Mouse (Mus musculus) lung, embryonic 14.5 days (tissue): Measurements from ENCODE around the gene Krtap28-13. TPM values are rescaled to one million over a fixed set of nuclear protein-coding genes. Genes with fewer than 3 reads are reported as not detected.

Experiments used
- ATAC-seq: fragments of 200-750 bp; cut with Nextera tagmentation; 2 replicates; pipeline ENCODE4 v1.8.0; 2017; ENCODE audit warnings: mild to moderate bottlenecking, moderate TSS enrichment, moderate library complexity; ENCODE audit not compliant: insufficient read depth
- DNase-seq: peaks from one replicate; pipeline ENCODE4 v3.0.0-alpha.2; 2015
- H3K27ac ChIP-seq: fragments of 300-500 bp; sonication (generic); 2 replicates; pipeline ENCODE4 v1.5.1; 2014; ENCODE audit warnings: low read depth, mild to moderate bottlenecking, moderate library complexity
- H3K27me3 ChIP-seq: fragments of 300-500 bp; sonication (generic); 2 replicates; pipeline ENCODE4 v1.6.1; 2014; ENCODE audit warnings: low read length, control low read depth; ENCODE audit not compliant: insufficient read depth
- H3K36me3 ChIP-seq: fragments of 300-500 bp; sonication (generic); 2 replicates; pipeline ENCODE4 v1.6.1; 2014; ENCODE audit warnings: control low read depth; ENCODE audit not compliant: insufficient read depth
- H3K4me1 ChIP-seq: fragments of 300-500 bp; sonication (generic); 2 replicates; pipeline ENCODE4 v1.6.1; 2014; ENCODE audit warnings: antibody characterized with exemption, control low read depth; ENCODE audit not compliant: insufficient read depth
- H3K4me2 ChIP-seq: fragments of 300-500 bp; sonication (generic); 2 replicates; pipeline ENCODE4 v1.6.1; 2014; ENCODE audit warnings: mild to moderate bottlenecking
- H3K4me3 ChIP-seq: fragments of 300-500 bp; sonication (generic); 2 replicates; pipeline ENCODE4 v1.5.1; 2014; ENCODE audit warnings: low read depth, low read length
- H3K9ac ChIP-seq: fragments of 300-500 bp; sonication (generic); 2 replicates; pipeline ENCODE4 v1.6.1; 2014
- H3K9me3 ChIP-seq: fragments of 300-500 bp; sonication (generic); 2 replicates; pipeline ENCODE4 v1.6.1; 2016; ENCODE audit warnings: low read depth, low read length, control low read depth
- CTCF ChIP-seq: IDR thresholded peaks from 2 replicates; pipeline ENCODE4 v1.5.1; 2016; ENCODE audit warnings: antibody characterized with exemption, low read depth
- WGBS: fragments of 180-500 bp; shearing (Covaris S2); extraction: QIAGEN DNeasy Blood & Tissue Kit; methylation state at CpG from one replicate; pipeline ENCODE4 v1.1.7; 2014; 5-methylcytosine and 5-hydroxymethylcytosine counted together
- polyA plus RNA-seq: library from polyadenylated mRNA; unstranded; fragments of >200 nt; fragmentation: Nextera tagmentation; extraction: Ambion mirVana; gene quantifications from 2 replicates; pipeline ENCODE4 v1.2.1, GENCODE M21; 2014

Krtap28-13 gene
- polyA plus RNA-seq, 1 experiment from 2014 or later = not detected

DNA sequence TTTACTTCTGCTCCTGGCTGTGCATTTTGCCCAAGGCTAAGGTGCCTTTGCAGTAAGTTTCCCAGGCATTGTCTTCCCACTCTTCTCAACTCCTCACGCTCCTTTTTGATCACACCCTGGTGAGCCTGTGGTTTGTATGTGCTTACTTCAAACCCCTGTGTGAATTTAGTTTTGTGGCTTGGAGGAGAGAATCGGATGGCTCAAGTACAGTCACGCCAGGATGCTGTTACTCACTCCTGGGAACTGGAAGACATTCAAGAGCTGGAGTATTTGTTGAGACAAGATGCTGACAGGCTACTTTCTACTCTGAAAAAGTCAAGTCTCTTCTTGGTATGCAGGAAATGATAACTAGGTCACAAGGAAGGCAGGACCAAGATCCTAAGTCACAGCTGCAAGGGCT, 30.5 kb downstream of the Krtap28-13 start:
- Histone ChIP-seq H3K9ac (no peak overlapping the region), H3K27ac (no peak overlapping the region), H3K4me2 (no peak overlapping the region), H3K9me3 (no peaks in the 10 kb centered on the region), H3K4me3 (no peak overlapping the region), H3K27me3 (no peaks in the 10 kb centered on the region), H3K4me1 (no peaks in the 10 kb centered on the region), H3K36me3 (no peaks in the 10 kb centered on the region)
- WGBS = 50% methylated on average over 3 of the region's 3 CpGs
- TF ChIP-seq CTCF = no peak
- ATAC-seq = no peak
- no peak for DNase-seq

DNA sequence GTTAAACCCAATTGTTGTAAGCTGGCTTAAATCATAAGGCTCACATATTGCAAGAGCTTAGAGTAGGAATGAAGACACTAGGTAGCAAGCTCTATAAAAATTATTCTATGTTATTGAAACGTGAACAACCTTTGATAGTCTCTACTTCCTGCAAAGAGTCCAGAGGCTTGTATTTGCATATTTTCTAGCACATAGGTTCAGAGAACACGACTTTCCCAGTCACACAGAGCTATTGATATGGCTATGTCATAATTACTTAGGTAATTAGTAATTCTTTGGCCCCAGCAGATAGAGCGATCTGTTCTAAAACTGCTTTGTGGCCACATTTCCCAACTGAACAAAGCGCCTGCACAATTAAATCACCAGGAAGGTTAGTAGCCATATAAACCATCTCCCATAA, 36.2 kb downstream of the Krtap28-13 start:
- TF ChIP-seq CTCF = no peak
- Histone ChIP-seq H3K27ac (no peak overlapping the region), H3K4me3 (no peak overlapping the region), H3K9ac (no peak overlapping the region), H3K4me1 (no peaks in the 10 kb centered on the region), H3K9me3 (no peaks in the 10 kb centered on the region), H3K27me3 (no peaks in the 10 kb centered on the region), H3K4me2 (no peak overlapping the region), H3K36me3 (no peaks in the 10 kb centered on the region)
- no peak for DNase-seq
- WGBS = 82% methylated on average over 4 of the region's 4 CpGs
- no peak for ATAC-seq

DNA sequence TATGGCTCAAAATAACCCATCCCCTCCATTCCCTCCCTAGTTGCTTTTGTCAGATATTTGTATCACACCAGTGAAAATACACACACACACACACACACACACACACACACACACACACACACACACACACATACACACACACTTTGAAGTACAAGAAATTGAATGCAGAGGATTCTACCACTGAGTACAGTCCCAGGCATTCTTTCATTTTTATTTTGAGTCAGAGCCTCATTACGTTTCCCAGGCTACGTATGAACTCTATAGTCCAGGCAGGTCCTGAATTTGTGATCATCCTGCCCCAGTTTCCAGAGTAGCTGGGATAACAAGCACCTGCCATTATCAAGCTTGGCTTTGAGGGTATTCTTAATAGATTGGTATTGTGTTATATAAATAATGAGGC, 38.4 kb downstream of the Krtap28-13 start:
- Histone ChIP-seq H3K4me1 (no peaks in the 10 kb centered on the region), H3K9ac (no peak overlapping the region), H3K4me3 (no peak overlapping the region), H3K27me3 (no peaks in the 10 kb centered on the region), H3K36me3 (no peaks in the 10 kb centered on the region), H3K4me2 (no peak overlapping the region), H3K9me3 (no peaks in the 10 kb centered on the region), H3K27ac (no peak overlapping the region)
- no peak for ATAC-seq
- TF ChIP-seq CTCF = no peak
- 80% methylated on average over 2 of the region's 2 CpGs for WGBS
- DNase-seq = no peak

DNA sequence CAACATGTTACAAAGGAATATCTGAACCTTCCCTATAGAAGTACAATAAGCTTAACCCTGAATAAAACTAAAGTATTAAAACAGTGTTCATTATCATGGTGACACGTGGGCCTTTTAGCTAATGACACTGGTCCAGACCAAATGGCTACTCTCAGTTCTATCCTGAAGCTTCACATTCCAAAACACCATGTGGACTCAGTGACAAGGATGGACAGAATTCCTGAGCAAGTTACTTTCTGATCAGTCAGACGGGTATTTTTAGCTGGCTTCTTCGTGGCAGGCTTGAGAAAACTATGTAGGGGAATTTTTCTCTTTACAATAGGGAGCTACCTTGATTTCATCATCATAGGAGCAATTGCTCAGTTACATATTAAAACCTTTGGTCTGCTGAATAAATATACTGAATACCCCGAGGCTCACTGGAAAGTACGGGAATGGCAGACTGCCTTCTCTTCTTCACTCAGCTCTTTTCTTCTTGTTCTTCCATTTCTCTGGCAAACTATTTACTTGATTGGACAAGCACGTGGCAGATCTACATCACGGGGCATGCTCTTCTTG, 38.9 kb downstream of the Krtap28-13 start:
- 63% methylated on average over 7 of the region's 7 CpGs for WGBS
- H3K9ac ChIP-seq = no peak overlapping the region
- no peaks in the 10 kb centered on the region for H3K27me3 ChIP-seq
- peak overlapping the region; percentile 36; the same call in 1 of the 2 replicates for H3K27ac ChIP-seq
- H3K4me2 ChIP-seq = no peak overlapping the region
- ATAC-seq (no peak), DNase-seq (peak; percentile 13)
- no peaks in the 10 kb centered on the region for H3K4me1 ChIP-seq
- H3K4me3 ChIP-seq = no peak overlapping the region
- H3K36me3 ChIP-seq = no peaks in the 10 kb centered on the region
- H3K9me3 ChIP-seq = no peaks in the 10 kb centered on the region
- TF ChIP-seq CTCF = no peak

DNA sequence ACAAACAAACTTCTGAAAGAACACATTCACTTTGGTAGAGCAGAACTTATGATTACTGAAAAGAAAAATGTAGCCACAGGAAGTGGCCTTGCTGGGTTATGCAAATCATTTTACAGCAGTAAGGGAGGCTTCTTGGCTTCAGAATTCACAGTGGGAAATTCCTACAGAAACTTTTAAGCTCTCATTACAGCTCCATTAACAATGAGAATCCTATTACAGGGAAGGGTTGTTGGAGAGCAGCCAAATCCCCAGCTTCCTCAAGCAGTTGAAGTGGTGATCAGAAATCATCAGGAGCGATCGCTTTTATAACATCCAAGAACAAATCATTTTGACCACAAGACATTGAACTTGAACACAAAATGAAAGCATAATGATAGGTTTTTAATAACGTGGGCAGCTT, 41.2 kb downstream of the Krtap28-13 start:
- DNase-seq = peak; percentile 80
- no peak for TF ChIP-seq CTCF
- Histone ChIP-seq H3K27me3 (no peaks in the 10 kb centered on the region), H3K9me3 (no peaks in the 10 kb centered on the region), H3K9ac (no peak overlapping the region), H3K36me3 (no peaks in the 10 kb centered on the region), H3K4me1 (no peaks in the 10 kb centered on the region), H3K27ac (no peak overlapping the region), H3K4me2 (no peak overlapping the region), H3K4me3 (no peak overlapping the region)
- ATAC-seq = no peak
- 22% methylated on average over 3 of the region's 3 CpGs for WGBS

DNA sequence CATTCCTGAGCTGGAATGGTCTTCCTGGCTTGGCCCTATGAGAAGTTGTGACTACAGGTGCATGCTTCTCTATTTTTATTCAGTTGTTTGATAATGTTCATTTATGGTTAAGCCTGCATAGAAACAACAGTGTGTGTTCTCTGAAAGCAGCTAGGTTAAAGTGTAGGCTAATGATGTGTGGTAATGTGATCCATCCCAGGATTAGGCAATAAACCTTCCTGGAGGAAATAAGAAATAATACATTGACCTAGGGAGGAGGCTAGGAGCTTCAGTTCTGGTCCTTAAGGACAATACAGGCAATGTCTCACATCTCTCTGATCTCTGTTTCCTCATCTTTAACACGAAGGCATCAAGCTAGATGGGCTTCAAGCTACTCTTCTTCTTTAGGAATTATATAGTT, 44.7 kb downstream of the Krtap28-13 start:
- ATAC-seq = no peak

DNA sequence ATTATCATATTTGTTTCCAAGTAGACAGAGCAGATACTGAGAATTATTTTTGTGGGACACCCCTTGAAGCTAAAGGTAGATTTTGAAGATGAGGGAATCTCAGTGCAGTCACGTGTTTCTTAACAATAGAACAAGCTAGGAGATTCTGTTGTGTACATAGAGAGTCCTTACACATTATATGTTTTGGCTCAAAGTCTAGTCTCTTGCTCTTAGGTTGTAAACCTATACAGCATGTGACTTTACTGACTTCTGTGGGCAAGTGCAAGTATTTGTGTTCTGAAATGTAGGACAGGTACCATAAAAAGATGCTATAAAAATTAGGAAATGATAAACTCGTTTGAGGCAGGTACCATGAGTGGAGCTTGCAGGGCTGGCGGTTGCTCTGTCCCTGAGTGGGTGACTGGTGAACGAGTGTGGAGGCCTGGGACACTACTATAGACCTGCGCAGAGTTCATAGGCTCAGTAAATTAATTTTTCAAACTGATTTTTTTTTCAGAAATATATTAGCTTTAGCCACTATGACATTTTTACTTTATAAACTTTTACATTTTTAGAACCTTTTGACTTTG, 46.8 kb downstream of the Krtap28-13 start:
- Histone ChIP-seq H3K9ac (no peak overlapping the region), H3K4me2 (no peak overlapping the region), H3K36me3 (no peaks in the 10 kb centered on the region), H3K27me3 (no peaks in the 10 kb centered on the region), H3K4me1 (no peaks in the 10 kb centered on the region), H3K4me3 (no peak overlapping the region), H3K27ac (no peak overlapping the region), H3K9me3 (no peaks in the 10 kb centered on the region)
- DNase-seq (no peak), ATAC-seq (no peak)
- no peak for TF ChIP-seq CTCF
- WGBS = 75% methylated on average over 5 of the region's 5 CpGs

More for the DNA sequence above, 44.7 kb downstream of the Krtap28-13 start:
- no peak overlapping the region for H3K4me3 ChIP-seq
- no peaks in the 10 kb centered on the region for H3K27me3 ChIP-seq
- H3K27ac ChIP-seq = no peak overlapping the region
- H3K9ac ChIP-seq = no peak overlapping the region
- H3K4me1 ChIP-seq = no peaks in the 10 kb centered on the region
- no peak for TF ChIP-seq CTCF
- no peak for DNase-seq
- H3K4me2 ChIP-seq = no peak overlapping the region
- no peaks in the 10 kb centered on the region for H3K9me3 ChIP-seq
- H3K36me3 ChIP-seq = no peaks in the 10 kb centered on the region
- WGBS = 63% methylated on average over 1 of the region's 1 CpGs

DNA sequence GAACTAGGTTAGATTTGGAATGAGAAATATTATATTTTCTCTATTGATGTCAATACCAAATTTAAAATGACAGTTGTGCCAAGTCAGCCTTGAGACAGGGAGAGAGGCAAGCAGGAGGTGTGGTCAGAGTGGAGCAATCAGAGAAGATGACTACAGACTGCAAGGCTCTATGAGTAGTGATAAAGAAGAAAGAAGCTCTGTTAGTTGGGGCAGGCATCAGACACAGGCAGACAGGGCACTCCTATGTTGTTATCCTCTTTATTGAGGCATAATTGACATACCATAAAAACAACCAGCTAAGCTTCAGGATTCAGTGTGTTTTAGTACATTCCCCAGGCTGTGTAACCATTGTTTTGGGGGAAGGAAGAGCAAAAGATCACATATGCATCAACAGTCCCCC, 50.3 kb downstream of the Krtap28-13 start:
- DNase-seq (no peak), ATAC-seq (no peak)
- no peak overlapping the region for H3K9ac ChIP-seq
- H3K27me3 ChIP-seq = no peaks in the 10 kb centered on the region
- H3K9me3 ChIP-seq = no peaks in the 10 kb centered on the region
- H3K4me2 ChIP-seq = no peak overlapping the region
- no peak for TF ChIP-seq CTCF
- no peak overlapping the region for H3K4me3 ChIP-seq
- H3K27ac ChIP-seq = no peak overlapping the region
- H3K36me3 ChIP-seq = no peaks in the 10 kb centered on the region
- H3K4me1 ChIP-seq = no peaks in the 10 kb centered on the region

Other genes with a start within 250 kb of the Krtap28-13 start
- gene Agfg1, start 221.4 kb upstream of the Krtap28-13 start, polyA plus RNA-seq = 47.8 and 48.4 TPM in 2 replicates
- gene A030005L19Rik, start 147.6 kb upstream of the Krtap28-13 start, polyA plus RNA-seq = 0.32 TPM in 1 of 2 replicates, not detected in the other
- gene A030014E15Rik, start 136.0 kb upstream of the Krtap28-13 start, polyA plus RNA-seq = not detected in 2 replicates
- gene Gm6217, start 129.5 kb upstream of the Krtap28-13 start, polyA plus RNA-seq = not detected in 2 replicates
- gene A030003K21Rik, start 117.5 kb upstream of the Krtap28-13 start, polyA plus RNA-seq = not detected in 2 replicates
- not detected in 2 replicates for gene Gm7544, start 104.9 kb upstream of the Krtap28-13 start, polyA plus RNA-seq
- gene Gm47955, start 100.6 kb upstream of the Krtap28-13 start, polyA plus RNA-seq = not detected in 2 replicates
- not detected in 2 replicates for gene Gm47959, start 60.4 kb upstream of the Krtap28-13 start, polyA plus RNA-seq
- 0.51 and 0.80 TPM in 2 replicates for gene Slc19a3, start 22.5 kb upstream of the Krtap28-13 start, polyA plus RNA-seq
- not detected in 2 replicates for gene Krtap28-10, start 18.4 kb upstream of the Krtap28-13 start, polyA plus RNA-seq
- gene Gm47969, start 16.0 kb upstream of the Krtap28-13 start, polyA plus RNA-seq = not detected in 2 replicates
- not detected in 2 replicates for gene A030005K14Rik, start 1.6 kb upstream of the Krtap28-13 start, polyA plus RNA-seq
- 0.18 TPM in 1 of 2 replicates, not detected in the other for gene Ccl20, start 55.8 kb downstream of the Krtap28-13 start, polyA plus RNA-seq
- gene Daw1, start 98.8 kb downstream of the Krtap28-13 start, polyA plus RNA-seq = 0.20 TPM in 1 of 2 replicates, not detected in the other